Mouse (Mus musculus) large intestine, adult 2 months (tissue): ENCODE data around the gene C530025M09Rik. TPM values are rescaled to one million over a fixed set of nuclear protein-coding genes. Genes with fewer than 3 reads are reported as not detected.

Source experiments
- DNase-seq: peaks from one replicate; pipeline ENCODE4 v3.0.0-alpha.2; 2012; ENCODE audit warnings: low read depth, low spot score
- WGBS: fragments of 180-500 bp; shearing (Covaris S2); methylation state at CpG from one replicate; pipeline ENCODE4 v1.1.7; 2018; 5-methylcytosine and 5-hydroxymethylcytosine counted together
- polyA plus RNA-seq: library from polyadenylated mRNA; depleted of rRNA; stranded (reverse); fragments of >200 nt; gene quantifications from 2 replicates; pipeline ENCODE4 v1.2.3, GENCODE M21; 2012; rRNA removed

C530025M09Rik gene
- not detected in 2 replicates for polyA plus RNA-seq

GRCm38 (mm10) chr2:149830536-149831458 lies at the start of gene C530025M09Rik:
Gene C530025M09Rik (minus strand): TSS chr2:149831213.
- DNase-seq, result no peak
- WGBS, result 2% methylated on average over 82 of the region's 82 CpGs

DNA sequence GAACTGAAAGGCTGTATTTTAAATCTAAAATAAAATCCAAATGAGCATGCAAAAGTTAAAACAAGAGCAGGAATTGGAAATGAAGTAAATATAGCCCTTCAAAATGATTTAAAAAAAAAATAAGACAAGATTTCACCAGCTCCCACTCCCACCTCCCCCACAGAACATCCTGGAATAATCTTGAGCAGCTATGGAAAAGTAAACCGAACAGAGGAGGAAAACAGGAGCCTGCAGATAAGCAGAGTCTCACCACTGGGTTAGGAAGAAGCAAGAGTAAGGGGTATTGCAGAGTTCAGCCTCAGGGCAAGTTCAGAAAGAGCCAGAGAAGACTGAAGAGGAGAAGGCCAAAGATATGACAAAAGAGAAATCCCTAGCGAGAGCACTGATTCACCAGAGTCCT lies 46.9 kb upstream of the C530025M09Rik start:
- WGBS, result 61% methylated on average over 2 of the region's 2 CpGs
- no peak for DNase-seq

GRCm38 (mm10) chr2:149873346-149873745 lies 42.3 kb upstream of the C530025M09Rik start:
- 80% methylated on average over 3 of the region's 3 CpGs for WGBS
- DNase-seq, result no peak

GRCm38 (mm10) chr2:149872496-149872895 lies 41.5 kb upstream of the C530025M09Rik start:
- WGBS, result 76% methylated on average over 4 of the region's 4 CpGs

GRCm38 (mm10) chr2:149870496-149870895 lies 39.5 kb upstream of the C530025M09Rik start:
- 62% methylated on average over 2 of the region's 2 CpGs for WGBS
- DNase-seq, result no peak

More at GRCm38 (mm10) chr2:149872496-149872895, 41.5 kb upstream of the C530025M09Rik start:
- no peak for DNase-seq

DNA sequence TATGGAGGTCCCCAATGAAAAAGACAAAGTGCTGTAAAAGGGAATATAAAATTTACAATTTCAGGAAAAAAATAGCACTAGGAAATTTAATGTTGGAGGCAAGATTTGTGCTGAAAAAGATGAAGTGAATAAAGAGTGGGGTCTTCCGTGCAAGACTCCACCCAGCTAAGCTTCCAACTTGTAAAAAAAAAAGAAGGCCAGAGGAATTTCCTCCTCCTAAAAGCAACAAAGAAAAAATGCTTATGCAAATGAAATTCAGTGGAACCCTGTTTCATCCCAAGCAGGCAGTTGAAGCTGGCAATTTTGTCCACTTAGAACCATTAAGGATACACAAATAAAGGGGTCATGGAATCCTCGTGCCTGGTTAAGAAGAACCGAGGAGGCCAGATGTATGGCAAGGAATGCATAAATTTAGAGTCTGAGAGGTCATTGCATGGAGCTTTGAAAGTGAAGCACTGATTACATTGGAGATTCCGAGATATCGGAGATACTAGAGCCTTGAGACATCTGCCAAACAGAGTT lies 35.0 kb upstream of the C530025M09Rik start:
- WGBS, result 71% methylated on average over 5 of the region's 5 CpGs
- DNase-seq, result no peak

- no peak for DNase-seq
- WGBS, result 87% methylated on average over 3 of the region's 3 CpGs
Observed at GRCm38 (mm10) chr2:149861002-149861401, 30.0 kb upstream of the C530025M09Rik start.

DNA sequence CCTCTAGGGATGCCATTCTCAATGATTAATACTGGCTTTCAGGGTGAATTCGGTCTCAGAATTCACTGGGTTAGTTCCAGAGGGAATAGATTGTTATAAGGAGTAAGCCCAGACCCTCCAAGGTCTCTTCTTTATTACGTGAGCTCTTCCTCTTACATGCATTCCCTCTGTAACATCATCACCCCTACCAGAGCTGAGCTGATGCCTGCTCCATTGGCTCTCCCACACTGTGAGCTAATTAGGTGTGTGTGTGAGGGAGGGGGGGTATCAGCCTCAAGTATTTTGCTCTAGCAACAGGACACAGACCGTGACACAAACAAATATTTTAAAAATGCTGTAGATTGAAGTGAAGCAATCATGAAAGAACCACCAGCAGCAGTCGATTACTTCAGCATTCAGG lies 17.8 kb upstream of the C530025M09Rik start:
- DNase-seq, result no peak
- 41% methylated on average over 4 of the region's 4 CpGs for WGBS

DNA sequence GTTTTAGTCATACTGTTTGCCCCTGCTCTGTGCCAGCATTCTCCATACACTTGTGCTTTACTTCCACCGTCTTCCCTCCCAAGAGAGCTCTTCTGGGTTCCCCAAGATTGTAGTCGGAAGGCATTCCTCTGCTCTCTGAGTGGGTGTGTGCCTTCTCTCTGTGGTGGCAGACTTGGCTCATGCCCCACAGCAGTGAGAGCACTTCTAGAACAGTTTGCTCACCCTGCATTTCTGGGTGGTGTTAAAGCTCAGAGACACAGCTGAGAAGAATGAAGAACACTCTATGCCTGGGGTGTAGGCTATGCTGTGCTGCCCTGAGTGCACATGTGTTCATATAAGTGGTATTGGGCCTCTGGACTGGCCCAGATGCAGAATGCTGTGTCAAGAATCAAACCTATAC lies 13.6 kb upstream of the C530025M09Rik start:
- 67% methylated on average over 2 of the region's 2 CpGs for WGBS
- no peak for DNase-seq

- no peak for DNase-seq
- 75% methylated on average over 2 of the region's 2 CpGs for WGBS
Observed at GRCm38 (mm10) chr2:149839666-149840065, 8.7 kb upstream of the C530025M09Rik start.

DNA sequence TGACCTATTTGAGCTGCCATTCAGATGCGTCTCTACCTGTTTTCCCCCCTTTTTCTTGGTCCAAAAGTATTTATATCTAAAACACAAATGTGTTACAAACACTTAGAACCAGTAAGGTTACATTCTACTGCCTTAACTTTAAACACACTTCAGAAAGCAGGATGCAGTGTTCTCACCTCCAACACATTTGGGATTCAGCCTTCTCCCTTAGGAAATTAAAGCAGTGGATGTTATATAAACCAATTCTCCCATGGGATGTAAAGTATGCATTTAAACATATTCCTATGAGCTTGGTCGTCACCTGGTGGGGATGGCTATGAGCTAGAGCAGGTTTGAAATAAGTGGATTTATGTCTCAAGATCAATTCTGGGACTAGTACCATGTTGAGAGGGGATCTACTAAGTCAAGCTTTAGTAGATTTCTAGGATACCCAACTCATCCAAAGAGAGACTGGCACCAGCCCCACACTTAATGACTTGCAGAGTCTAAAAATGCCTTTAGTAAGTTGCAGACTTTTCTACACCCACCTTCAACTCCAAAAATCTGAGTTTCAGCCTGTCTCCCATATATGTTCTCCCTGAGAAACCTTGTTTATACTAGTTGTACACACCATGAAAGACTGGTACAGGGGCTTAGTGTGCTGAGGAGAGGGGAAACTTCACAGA lies 5.6 kb upstream of the C530025M09Rik start:
- no peak for DNase-seq
- WGBS, result 69% methylated on average over 2 of the region's 2 CpGs

- no peak for DNase-seq
- WGBS, result 80% methylated on average over 1 of the region's 1 CpGs
Observed at GRCm38 (mm10) chr2:149835091-149835490, 4.1 kb upstream of the C530025M09Rik start.

- no peak for DNase-seq
- 16% methylated on average over 5 of the region's 5 CpGs for WGBS
Observed at GRCm38 (mm10) chr2:149832301-149832700, 1.3 kb upstream of the C530025M09Rik start.

DNA sequence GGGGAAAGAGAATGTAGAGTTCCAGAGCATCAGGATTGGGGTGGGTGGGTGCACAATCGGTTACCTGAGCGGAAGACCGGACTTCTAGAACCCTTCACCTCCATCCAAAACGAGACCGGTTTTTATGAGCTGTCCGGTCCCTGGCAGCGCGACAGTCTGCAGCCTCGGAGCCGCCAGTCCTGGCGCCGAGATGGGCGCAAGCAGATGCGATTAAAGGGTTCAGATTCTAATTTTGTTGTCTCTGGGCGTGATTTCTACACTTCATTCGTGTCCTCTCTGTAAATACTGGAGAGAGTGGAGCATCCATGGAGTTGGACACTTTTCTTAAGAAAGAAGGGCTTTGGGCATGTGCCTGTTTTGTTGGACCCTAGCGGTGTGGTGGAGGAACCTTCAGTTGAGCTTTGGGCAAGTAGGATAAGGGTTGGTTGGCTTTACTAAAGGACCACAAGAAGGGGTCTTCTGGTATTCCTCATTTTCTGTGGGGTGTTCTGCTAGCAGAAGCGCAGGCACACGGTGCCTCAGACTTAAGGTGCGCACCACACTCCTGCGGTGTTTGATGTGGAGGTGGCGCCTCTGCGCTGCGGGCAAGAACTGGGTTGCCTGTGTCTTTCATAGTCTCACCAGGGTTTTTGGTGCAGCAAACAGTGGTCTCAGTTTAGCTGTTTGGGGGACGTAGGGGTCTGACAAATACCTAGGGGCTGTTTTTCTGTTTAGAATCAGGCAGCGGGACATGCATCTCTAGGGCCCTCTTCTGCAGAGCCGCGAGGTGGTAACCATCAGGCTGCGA lies 639 bp upstream of the C530025M09Rik start:
- 4% methylated on average over 29 of the region's 29 CpGs for WGBS
- no peak for DNase-seq

DNA sequence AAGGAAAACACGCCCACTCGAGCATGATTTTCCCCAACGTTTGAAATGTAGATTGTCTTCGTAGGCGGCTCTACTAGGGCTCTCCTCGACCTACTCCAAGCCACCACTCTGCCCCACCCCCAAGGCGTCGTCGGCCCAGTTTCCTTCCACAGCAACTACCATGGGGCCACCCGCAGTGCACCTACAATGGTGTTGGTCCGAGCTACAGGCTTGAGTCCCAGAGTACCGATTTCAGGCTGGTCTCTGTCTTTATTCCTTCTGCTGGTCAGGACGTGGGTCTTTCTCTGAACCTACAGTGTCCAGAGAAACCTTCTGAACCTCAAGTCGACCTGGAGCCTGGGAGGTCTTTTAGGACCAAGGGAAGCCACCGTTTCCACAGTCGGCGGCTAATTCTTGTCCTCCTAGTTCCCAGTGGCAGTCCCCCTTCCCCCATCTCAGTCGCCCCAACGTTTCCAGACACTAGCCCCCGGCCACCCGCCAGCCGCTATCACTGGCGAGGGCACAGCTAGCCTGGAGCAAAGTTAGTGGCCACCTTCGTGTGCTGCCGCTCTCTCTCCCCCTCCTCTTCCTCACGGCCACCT lies 968 bp downstream of the C530025M09Rik start:
- WGBS, result 4% methylated on average over 26 of the region's 26 CpGs
- DNase-seq, result no peak

DNA sequence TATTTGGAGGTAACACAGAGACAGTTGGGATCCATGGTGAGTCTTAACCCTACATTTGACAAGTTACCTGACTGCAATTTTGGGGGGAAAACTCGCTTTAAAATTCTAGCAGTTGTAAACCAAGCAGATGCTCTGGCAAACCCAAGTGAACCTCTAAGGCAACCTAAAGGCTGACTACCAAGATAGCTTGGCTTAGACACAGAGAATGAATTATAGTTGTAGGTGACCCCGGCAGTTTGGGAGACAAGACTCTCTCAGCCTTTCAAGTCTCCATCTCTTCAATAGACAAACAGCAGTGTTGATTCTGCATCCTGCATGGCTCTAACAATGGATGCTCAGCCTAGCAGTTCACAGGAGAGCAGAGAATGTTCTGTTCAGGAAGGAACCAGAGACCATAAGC lies 2.1 kb downstream of the C530025M09Rik start, which contains the start of gene Syndig1:
Gene Syndig1, plus strand, starts transcription at position 301 of the 400 bp plus-strand sequence.
- 71% methylated on average over 2 of the region's 2 CpGs for WGBS
- DNase-seq, result no peak

DNA sequence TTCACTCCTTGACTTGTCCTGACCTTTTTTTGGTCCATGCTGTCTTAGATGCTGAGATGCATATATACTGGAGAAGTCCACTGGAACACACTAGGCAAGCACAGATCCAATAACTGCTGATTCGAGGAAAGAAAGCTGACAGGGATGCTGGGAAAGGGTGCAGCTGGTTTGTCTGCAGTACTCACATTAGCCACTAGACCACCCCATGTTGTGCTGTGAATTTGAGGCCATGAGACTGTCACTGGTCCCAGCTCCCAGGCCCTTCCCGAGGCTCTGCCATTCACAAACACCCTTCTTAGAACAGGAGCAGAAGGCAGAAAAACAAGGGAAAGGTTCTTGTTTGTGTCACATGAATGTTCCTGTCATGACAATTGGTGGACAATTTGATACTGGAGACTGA lies 10.8 kb downstream of the C530025M09Rik start:
- WGBS, result 38% methylated on average over 2 of the region's 2 CpGs
- no peak for DNase-seq

DNA sequence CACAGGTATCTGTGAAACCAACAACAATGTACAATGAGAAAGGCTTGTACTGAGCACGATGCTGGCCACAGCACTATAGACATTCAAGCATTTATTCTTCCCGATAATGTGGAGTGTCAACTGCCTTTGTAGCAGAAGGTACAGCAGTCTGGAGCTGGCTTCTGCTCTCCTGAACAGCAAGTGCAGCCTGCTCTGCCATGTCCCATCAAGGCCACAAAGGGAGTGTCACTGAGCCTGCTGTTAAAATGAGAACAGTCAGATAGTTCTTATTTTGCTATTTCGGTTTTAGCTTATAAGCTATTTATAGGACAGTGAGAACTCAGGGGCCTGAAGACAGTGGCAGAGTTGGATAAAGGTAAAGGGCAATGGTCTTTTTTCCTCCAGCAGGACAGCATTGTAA lies 11.3 kb downstream of the C530025M09Rik start:
- DNase-seq, result no peak
- WGBS, result 83% methylated on average over 3 of the region's 3 CpGs

DNA sequence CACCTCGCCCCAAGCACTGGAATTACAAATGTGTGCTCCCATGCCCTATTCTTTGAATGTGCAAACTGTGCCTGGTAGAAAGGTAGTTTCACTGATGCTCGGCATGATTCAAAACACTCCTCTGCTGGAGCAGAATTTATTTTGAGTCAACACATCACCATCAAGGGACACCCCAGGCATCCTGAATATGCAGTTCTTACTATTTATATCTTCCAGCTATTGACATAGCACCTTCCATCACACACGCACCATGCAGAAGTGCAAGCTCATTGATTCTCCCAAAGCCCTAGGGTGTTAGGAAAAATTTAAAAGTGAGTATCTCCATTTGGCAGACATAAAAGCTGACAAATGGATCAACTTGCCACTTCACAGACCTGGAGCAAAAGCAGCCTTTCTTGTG lies 12.6 kb downstream of the C530025M09Rik start:
- DNase-seq, result no peak
- WGBS, result 66% methylated on average over 3 of the region's 3 CpGs
